Mouse (Mus musculus) bone marrow macrophage, adult 2 months (primary cell): ENCODE measurements at regions not wholly inside any gene's neighbourhood (a gene's known extent, or its start where the extent isn't known, plus 50 kb on each side); places are given as distances from the start of the nearest gene placed in this dataset.

ENCODE experiments used
- CTCF ChIP-seq: IDR thresholded peaks from 2 replicates; pipeline ENCODE4 v1.5.1; 2012; ENCODE audit warnings: low read depth, mild to moderate bottlenecking, low read length, moderate library complexity
- POLR2A ChIP-seq: IDR thresholded peaks from 2 replicates; pipeline ENCODE4 v1.6.1; 2012; ENCODE audit warnings: mild to moderate bottlenecking, low read depth, low read length, borderline replicate concordance

DNA sequence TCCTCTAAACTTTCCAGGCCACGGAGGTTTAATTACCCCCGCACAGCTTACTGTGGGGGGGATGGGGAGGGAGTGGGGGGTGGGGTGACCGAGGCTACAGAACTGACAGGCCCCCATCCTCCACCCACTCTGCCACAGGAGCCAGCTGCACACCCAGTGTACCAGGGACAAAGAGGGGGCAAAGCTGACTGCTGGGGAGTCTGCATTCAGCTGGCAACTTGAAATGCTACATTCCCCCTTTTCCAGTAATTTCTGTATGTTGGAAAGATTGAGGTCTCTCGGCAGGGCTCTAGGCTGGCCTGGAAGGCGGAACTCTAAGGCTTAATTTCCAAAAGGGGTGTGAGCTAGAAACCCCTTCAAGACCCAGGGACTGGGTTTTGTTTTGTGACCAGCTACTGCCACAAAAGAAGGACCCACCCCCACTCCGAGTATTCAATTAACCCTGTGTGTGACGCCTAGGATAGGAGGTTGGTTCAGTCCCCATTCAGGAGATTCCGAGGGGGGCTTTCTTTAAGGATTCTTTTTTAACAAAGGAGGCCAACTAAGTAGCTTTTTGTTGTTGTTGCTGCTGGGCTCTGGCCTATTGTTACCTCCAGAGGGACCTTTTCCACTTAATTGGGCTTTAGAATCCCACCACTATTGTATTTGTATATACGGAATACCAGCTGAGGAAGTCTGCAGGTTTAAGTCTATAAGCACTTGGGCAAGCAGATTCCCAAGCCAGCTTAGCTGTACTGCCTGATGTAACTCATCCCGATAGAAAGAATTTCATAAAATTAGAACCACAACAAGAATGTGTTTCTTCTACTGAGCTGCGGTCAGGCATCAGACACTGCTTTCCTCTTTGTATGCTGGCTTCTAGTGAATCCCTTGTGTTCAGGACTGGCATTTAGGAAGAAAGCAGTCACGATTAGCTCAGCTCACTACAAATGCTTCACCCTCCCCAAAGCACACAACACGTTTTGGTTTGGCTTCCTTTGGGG, 191.2 kb downstream of the Sox11 start:
- TF ChIP-seq POLR2A (no peak), CTCF (no peak)
